Mouse (Mus musculus) brain, embryonic 18.5 days (tissue): ENCODE measurements around the gene Rab36.
A peak's percentile ranks its signal among the peaks of the same experiment; 100 is the strongest.

Experiments used
- DNase-seq: peaks from one replicate; pipeline ENCODE4 v3.0.0-alpha.2; 2012; ENCODE audit warnings: low read depth, low spot score

Gene Rab36

GRCm38 (mm10) chr10:75045831-75046230, 9.0 kb downstream of the Rab36 start:
- DNase-seq = no peak

- DNase-seq = no peak
Measured at GRCm38 (mm10) chr10:75048711-75049110, 11.9 kb downstream of the Rab36 start.

GRCm38 (mm10) chr10:75051364-75052074, 14.7 kb downstream of the Rab36 start:
- no peak for DNase-seq

GRCm38 (mm10) chr10:75052902-75053301, 16.0 kb downstream of the Rab36 start:
- DNase-seq = no peak

GRCm38 (mm10) chr10:75053655-75054054, 16.8 kb downstream of the Rab36 start:
- DNase-seq = no peak

GRCm38 (mm10) chr10:75054125-75054524, 17.3 kb downstream of the Rab36 start:
- DNase-seq = no peak

GRCm38 (mm10) chr10:75055672-75056071, 18.8 kb downstream of the Rab36 start:
- no peak for DNase-seq

- no peak for DNase-seq
Measured at GRCm38 (mm10) chr10:75056255-75056654, 19.4 kb downstream of the Rab36 start.

- no peak for DNase-seq
Measured at GRCm38 (mm10) chr10:75058336-75058735, 21.5 kb downstream of the Rab36 start.

- no peak for DNase-seq
Measured at GRCm38 (mm10) chr10:75058761-75059395, 22.0 kb downstream of the Rab36 start.

- no peak for DNase-seq
Measured at GRCm38 (mm10) chr10:75059396-75059795, 22.5 kb downstream of the Rab36 start.

GRCm38 (mm10) chr10:75060217-75060842, 23.5 kb downstream of the Rab36 start, which contains the start of gene Bcr:
Gene Bcr (plus strand): TSS chr10:75060592.
- DNase-seq = peak; percentile 62

- no peak for DNase-seq
Measured at GRCm38 (mm10) chr10:75060843-75061235, 24.0 kb downstream of the Rab36 start.

- DNase-seq = no peak
Measured at GRCm38 (mm10) chr10:75061341-75062188, 24.7 kb downstream of the Rab36 start.

GRCm38 (mm10) chr10:75062189-75062561, 25.3 kb downstream of the Rab36 start:
- DNase-seq = no peak

- DNase-seq = no peak
Measured at GRCm38 (mm10) chr10:75062621-75063020, 25.8 kb downstream of the Rab36 start.

GRCm38 (mm10) chr10:75063301-75063965, 26.6 kb downstream of the Rab36 start:
- no peak for DNase-seq

GRCm38 (mm10) chr10:75065691-75066090, 28.8 kb downstream of the Rab36 start:
- no peak for DNase-seq

- DNase-seq = no peak
Measured at GRCm38 (mm10) chr10:75067446-75067845, 30.6 kb downstream of the Rab36 start.

- DNase-seq = no peak
Measured at GRCm38 (mm10) chr10:75068086-75068485, 31.2 kb downstream of the Rab36 start.

GRCm38 (mm10) chr10:75068624-75069328, 31.9 kb downstream of the Rab36 start:
- no peak for DNase-seq
